Mouse (Mus musculus): Measurements from ENCODE around the gene Rc3h2.

DNA sequence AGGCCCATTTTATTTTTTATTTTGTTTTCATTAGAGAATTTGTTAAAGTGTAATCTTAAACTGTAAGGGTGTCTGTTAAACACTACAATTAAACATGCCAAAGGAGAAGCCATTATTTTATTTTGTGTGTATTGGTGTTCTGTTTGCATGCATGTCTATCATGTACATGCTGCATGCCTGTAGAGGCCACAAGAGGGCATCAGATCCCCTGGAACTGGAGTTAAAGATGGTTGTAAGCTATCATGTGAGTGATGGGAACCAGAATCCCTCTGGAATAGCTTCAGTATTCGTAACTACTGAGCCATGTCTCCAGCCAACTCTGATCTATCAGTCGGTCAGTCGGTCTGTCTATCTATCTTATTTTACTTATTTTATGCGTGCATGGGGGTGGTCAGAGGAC, 38.0 kb upstream of the Rc3h2 start:
- TF ChIP-seq CTCF (IDR thresholded peaks at IDR 0.05; ENCODE audit: control insufficient read depth, insufficient read depth, insufficient replicate concordance, low read depth, low read length) (no peak), POLR2A (IDR thresholded peaks at IDR 0.05; ENCODE audit: control insufficient read depth, low read depth, low read length) (no peak)

All from testis, adult 2 months (tissue).